Mouse (Mus musculus) neural tube, embryonic 14.5 days (tissue): ENCODE measurements around the gene Nhlrc2. TPM values are rescaled to one million over a fixed set of nuclear protein-coding genes. Genes with fewer than 3 reads are reported as not detected.

Experiments
- ATAC-seq: fragments of 200-750 bp; cut with Nextera tagmentation; 2 replicates; pipeline ENCODE4 v1.8.0; 2017; ENCODE audit warnings: low read depth, mild to moderate bottlenecking, moderate TSS enrichment, moderate library complexity
- H3K27ac ChIP-seq: fragments of 300-500 bp; sonication (generic); 2 replicates; pipeline ENCODE4 v1.5.1; 2014; ENCODE audit warnings: low read depth, mild to moderate bottlenecking, control low read depth, low read length, moderate library complexity, mixed read lengths
- H3K27me3 ChIP-seq: fragments of 300-500 bp; sonication (generic); 2 replicates; pipeline ENCODE4 v1.6.1; 2014; ENCODE audit warnings: low read length; ENCODE audit not compliant: control insufficient read depth, insufficient read depth
- H3K36me3 ChIP-seq: fragments of 300-500 bp; sonication (generic); 2 replicates; pipeline ENCODE4 v1.6.1; 2014; ENCODE audit warnings: low read length, mixed read lengths; ENCODE audit not compliant: control insufficient read depth, insufficient read depth
- H3K4me1 ChIP-seq: fragments of 300-500 bp; sonication (generic); 2 replicates; pipeline ENCODE4 v1.6.1; 2014; ENCODE audit warnings: low read length; ENCODE audit not compliant: control insufficient read depth, insufficient read depth
- H3K4me2 ChIP-seq: fragments of 300-500 bp; sonication (generic); 2 replicates; pipeline ENCODE4 v1.6.1; 2014; ENCODE audit warnings: mild to moderate bottlenecking, low read depth, low read length, control low read depth
- H3K4me3 ChIP-seq: fragments of 300-500 bp; sonication (generic); 2 replicates; pipeline ENCODE4 v1.5.1; 2014; ENCODE audit warnings: low read depth, low read length, control low read depth, mixed read lengths
- H3K9ac ChIP-seq: fragments of 300-500 bp; sonication (generic); replicated peaks from 2 replicates; pipeline ENCODE4 v1.6.1; 2014; ENCODE audit warnings: low read depth, mild to moderate bottlenecking, control low read depth, low read length, mixed read lengths
- H3K9me3 ChIP-seq: fragments of 300-500 bp; sonication (generic); 2 replicates; pipeline ENCODE4 v1.6.1; 2016; ENCODE audit warnings: low read length; ENCODE audit not compliant: control insufficient read depth
- WGBS: fragments of 180-500 bp; shearing (Covaris S2); extraction: QIAGEN DNeasy Blood & Tissue Kit; methylation state at CpG from one replicate; pipeline ENCODE4 v1.1.7; 2014; 5-methylcytosine and 5-hydroxymethylcytosine counted together
- polyA plus RNA-seq: library from polyadenylated mRNA; unstranded; fragments of >200 nt; fragmentation: Nextera tagmentation; extraction: Ambion mirVana; gene quantifications from 2 replicates; pipeline ENCODE4 v1.2.1, GENCODE M21; 2014

Nhlrc2 gene
- polyA plus RNA-seq, 1 experiment from 2014 or later: 9.5 TPM

DNA sequence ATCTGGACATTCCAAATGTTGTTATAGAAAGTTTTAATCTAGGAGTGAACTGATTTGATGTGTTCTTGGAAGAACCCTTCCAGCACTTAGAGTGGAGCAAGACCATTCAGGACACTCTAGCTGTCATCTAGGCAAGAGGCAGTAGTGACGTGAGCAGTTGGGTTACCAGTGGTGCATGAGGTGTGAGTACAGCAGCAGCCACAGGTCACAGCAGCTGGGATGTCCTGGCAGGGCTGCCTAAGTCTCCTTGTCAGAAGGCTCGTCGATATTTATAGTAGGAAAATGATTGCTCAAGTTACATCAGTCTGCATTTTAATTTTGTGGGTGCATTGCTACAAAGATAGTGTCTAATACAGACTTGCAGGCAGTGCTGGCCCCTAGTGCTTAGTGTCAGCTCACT is 42.2 kb downstream of the Nhlrc2 start:
- H3K27ac ChIP-seq: no peak overlapping the region
- H3K36me3 ChIP-seq: peaks cover 29% of the 10 kb centered on the region
- WGBS: 98% methylated on average over 3 of the region's 3 CpGs
- no peaks in the 10 kb centered on the region for H3K27me3 ChIP-seq
- H3K4me2 ChIP-seq: no peak overlapping the region
- ATAC-seq: no peak
- H3K4me3 ChIP-seq: no peak overlapping the region
- H3K9ac ChIP-seq: no peak overlapping the region
- no peaks in the 10 kb centered on the region for H3K9me3 ChIP-seq
- H3K4me1 ChIP-seq: no peaks in the 10 kb centered on the region

GRCm38 (mm10) chr19:56592472-56592871 is 44.4 kb downstream of the Nhlrc2 start:
- H3K27me3 ChIP-seq: no peaks in the 10 kb centered on the region
- H3K36me3 ChIP-seq: peaks cover 40% of the 10 kb centered on the region
- no peak overlapping the region for H3K4me2 ChIP-seq
- no peak overlapping the region for H3K4me3 ChIP-seq
- H3K4me1 ChIP-seq: no peaks in the 10 kb centered on the region
- H3K9me3 ChIP-seq: no peaks in the 10 kb centered on the region
- WGBS: 90% methylated on average over 9 of the region's 9 CpGs
- H3K9ac ChIP-seq: no peak overlapping the region
- no peak overlapping the region for H3K27ac ChIP-seq
- ATAC-seq: no peak

DNA sequence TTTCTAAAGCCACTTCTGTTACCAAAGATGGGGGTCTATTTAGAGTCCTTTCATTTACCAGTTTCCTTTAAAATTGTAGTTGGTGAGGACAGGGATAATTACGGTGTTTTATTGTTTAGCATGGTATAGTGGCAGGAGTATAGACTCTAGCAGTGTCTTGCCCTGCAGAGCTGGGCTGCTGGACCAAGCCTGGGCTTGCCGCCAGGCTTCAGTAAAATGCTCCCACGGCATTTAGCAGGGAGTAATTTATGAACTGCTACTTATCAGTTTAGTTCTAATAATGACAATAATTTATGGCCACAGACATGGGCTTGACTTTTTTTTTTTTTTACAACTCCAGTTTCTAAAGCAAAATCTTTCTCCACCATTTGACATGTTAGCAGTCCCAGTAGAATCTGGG is 51.9 kb downstream of the Nhlrc2 start:
- Histone ChIP-seq H3K4me2 (no peak overlapping the region), H3K4me1 (0 out of 2 replicates have a peak, but pooled peaks cover 5% of the 10 kb centered on the region), H3K36me3 (peaks cover 17% of the 10 kb centered on the region; the same call in 1 of the 2 replicates), H3K9me3 (no peaks in the 10 kb centered on the region), H3K27ac (no peak overlapping the region), H3K27me3 (no peaks in the 10 kb centered on the region), H3K9ac (no peak overlapping the region), H3K4me3 (no peak overlapping the region)
- peak; percentile 77; the same call in 1 of the 2 replicates for ATAC-seq
- 24% methylated on average over 3 of the region's 3 CpGs for WGBS

DNA sequence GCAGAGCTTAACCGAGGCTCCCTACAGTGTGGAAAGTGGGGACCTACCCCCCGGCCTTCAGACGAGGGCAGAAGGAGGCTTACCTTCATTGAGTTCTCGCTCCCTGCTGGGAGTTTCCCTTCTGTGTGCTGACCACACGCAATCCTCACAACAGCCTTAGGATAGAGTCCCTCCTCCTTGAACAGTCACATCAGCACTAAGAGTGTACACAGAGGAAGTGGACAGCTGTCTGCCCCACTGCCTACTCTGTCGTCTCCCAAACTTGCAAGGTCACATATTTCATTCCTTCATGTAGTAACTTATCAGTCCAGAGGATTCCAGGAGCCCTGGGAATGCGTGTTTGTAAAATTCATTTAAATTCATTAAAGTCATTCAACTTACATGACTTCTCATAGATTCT is 52.7 kb downstream of the Nhlrc2 start:
- Histone ChIP-seq H3K4me3 (no peak overlapping the region), H3K9ac (no peak overlapping the region), H3K36me3 (0 out of 2 replicates have a peak, but pooled peaks cover 12% of the 10 kb centered on the region), H3K9me3 (no peaks in the 10 kb centered on the region), H3K4me2 (no peak overlapping the region), H3K27me3 (no peaks in the 10 kb centered on the region), H3K27ac (no peak overlapping the region), H3K4me1 (0 out of 2 replicates have a peak, but pooled peaks cover 5% of the 10 kb centered on the region)
- ATAC-seq: no peak
- WGBS: 74% methylated on average over 7 of the region's 7 CpGs

- ATAC-seq: 0 out of 2 replicates have a peak, but pooled peaks have one; percentile 44
- H3K4me2 ChIP-seq: no peak overlapping the region
- 0 out of 2 replicates have a peak, but pooled peaks cover 5% of the 10 kb centered on the region for H3K4me1 ChIP-seq
- WGBS: 72% methylated on average over 15 of the region's 15 CpGs
- H3K27me3 ChIP-seq: no peaks in the 10 kb centered on the region
- H3K27ac ChIP-seq: no peak overlapping the region
- H3K9me3 ChIP-seq: no peaks in the 10 kb centered on the region
- no peak overlapping the region for H3K4me3 ChIP-seq
- no peak overlapping the region for H3K9ac ChIP-seq
- H3K36me3 ChIP-seq: 0 out of 2 replicates have a peak, but pooled peaks cover 8% of the 10 kb centered on the region
Measured at GRCm38 (mm10) chr19:56601901-56602347, 53.9 kb downstream of the Nhlrc2 start.

DNA sequence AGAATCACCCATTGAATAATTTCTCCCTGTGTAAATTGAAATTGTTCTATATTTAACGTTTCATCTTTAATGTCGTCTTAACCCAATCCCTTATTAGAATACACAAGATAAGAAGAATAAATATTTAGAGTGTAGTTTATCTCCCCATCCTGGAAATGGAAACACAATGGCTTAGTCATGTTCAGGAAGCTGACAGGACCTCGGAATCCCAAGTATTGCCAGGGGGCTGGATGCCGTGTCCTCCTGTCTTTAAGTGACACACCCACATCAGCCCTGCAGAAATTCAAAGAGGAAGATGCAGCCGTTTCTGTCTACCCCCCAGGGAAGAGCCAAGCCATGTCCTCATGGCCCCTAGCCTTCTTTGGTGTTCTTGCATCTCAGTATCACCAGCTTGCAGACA is 60.9 kb downstream of the Nhlrc2 start:
- H3K4me2 ChIP-seq: no peak overlapping the region
- no peaks in the 10 kb centered on the region for H3K9me3 ChIP-seq
- H3K36me3 ChIP-seq: no peaks in the 10 kb centered on the region
- no peak for ATAC-seq
- no peak overlapping the region for H3K27ac ChIP-seq
- 76% methylated on average over 5 of the region's 5 CpGs for WGBS
- H3K9ac ChIP-seq: no peak overlapping the region
- no peak overlapping the region for H3K4me3 ChIP-seq
- H3K27me3 ChIP-seq: no peaks in the 10 kb centered on the region
- no peaks in the 10 kb centered on the region for H3K4me1 ChIP-seq

DNA sequence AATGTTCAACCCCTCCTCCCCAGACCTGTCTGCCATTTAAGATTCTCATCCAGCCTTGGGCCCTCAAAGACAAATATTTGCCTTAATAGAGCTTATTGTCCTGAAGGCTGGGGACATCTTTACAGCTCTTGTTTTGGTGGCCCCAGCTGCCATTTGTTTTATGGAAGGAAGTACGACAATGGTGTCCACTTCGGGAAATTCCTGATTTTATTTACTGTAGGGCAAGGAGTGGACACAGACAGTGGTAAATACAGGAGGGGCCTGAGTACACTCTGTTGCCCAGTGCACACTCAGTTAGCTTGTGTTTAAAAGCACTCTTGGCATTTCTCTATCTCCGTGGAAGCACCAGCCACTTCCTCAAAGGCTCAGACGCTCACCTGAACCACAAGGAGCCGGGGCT is 66.1 kb downstream of the Nhlrc2 start:
- no peaks in the 10 kb centered on the region for H3K36me3 ChIP-seq
- H3K4me3 ChIP-seq: no peak overlapping the region
- no peak overlapping the region for H3K9ac ChIP-seq
- H3K27ac ChIP-seq: no peak overlapping the region
- no peak for ATAC-seq
- H3K4me2 ChIP-seq: no peak overlapping the region
- no peaks in the 10 kb centered on the region for H3K9me3 ChIP-seq
- WGBS: 64% methylated on average over 5 of the region's 5 CpGs
- H3K27me3 ChIP-seq: no peaks in the 10 kb centered on the region
- H3K4me1 ChIP-seq: no peaks in the 10 kb centered on the region

DNA sequence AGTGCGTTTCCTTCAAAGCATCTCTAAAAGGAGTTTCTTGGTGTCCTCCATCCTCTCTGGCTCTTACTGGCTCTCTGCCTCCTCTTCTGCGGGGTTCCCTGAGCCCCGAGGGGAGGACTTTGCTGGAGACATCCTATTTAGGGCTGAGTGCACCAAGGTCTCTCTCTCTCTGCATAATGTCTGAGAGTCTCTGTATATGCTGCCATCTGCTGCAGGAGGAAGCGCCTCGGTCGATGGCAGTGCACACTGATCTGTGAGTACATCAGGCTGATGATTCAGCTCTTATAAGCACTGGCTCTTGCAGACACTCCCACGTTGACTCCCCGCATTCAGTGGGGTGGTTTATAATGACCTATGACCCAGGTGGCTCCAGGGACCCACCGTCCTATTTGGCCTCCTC is 70.8 kb downstream of the Nhlrc2 start:
- Histone ChIP-seq H3K9me3 (no peaks in the 10 kb centered on the region), H3K27ac (no peak overlapping the region), H3K4me1 (no peaks in the 10 kb centered on the region), H3K4me3 (no peak overlapping the region), H3K9ac (no peak overlapping the region), H3K4me2 (no peak overlapping the region), H3K27me3 (no peaks in the 10 kb centered on the region), H3K36me3 (no peaks in the 10 kb centered on the region)
- no peak for ATAC-seq
- WGBS: 62% methylated on average over 9 of the region's 9 CpGs

GRCm38 (mm10) chr19:56619546-56619945 is 71.5 kb downstream of the Nhlrc2 start:
- no peak overlapping the region for H3K4me2 ChIP-seq
- H3K27ac ChIP-seq: no peak overlapping the region
- no peaks in the 10 kb centered on the region for H3K27me3 ChIP-seq
- no peaks in the 10 kb centered on the region for H3K4me1 ChIP-seq
- H3K4me3 ChIP-seq: no peak overlapping the region
- ATAC-seq: no peak
- 76% methylated on average over 4 of the region's 4 CpGs for WGBS
- H3K9me3 ChIP-seq: no peaks in the 10 kb centered on the region
- H3K9ac ChIP-seq: no peak overlapping the region
- H3K36me3 ChIP-seq: no peaks in the 10 kb centered on the region
